Mouse (Mus musculus) testis, adult 2 months (tissue): ENCODE measurements around the gene Efcab12.

Experiments
- CTCF ChIP-seq: fragments of 200-500 bp; IDR thresholded peaks from 2 replicates; pipeline ENCODE4 v1.5.1; 2012; ENCODE audit warnings: low read depth, mild to moderate bottlenecking, inconsistent platforms, low read length, moderate library complexity; ENCODE audit not compliant: control insufficient read depth, insufficient read depth, insufficient replicate concordance
- POLR2A ChIP-seq: fragments of 200-500 bp; IDR thresholded peaks from 2 replicates; pipeline ENCODE4 v1.6.1; 2012; ENCODE audit warnings: low read depth, mild to moderate bottlenecking, inconsistent platforms, low read length, moderate library complexity; ENCODE audit not compliant: control insufficient read depth

DNA sequence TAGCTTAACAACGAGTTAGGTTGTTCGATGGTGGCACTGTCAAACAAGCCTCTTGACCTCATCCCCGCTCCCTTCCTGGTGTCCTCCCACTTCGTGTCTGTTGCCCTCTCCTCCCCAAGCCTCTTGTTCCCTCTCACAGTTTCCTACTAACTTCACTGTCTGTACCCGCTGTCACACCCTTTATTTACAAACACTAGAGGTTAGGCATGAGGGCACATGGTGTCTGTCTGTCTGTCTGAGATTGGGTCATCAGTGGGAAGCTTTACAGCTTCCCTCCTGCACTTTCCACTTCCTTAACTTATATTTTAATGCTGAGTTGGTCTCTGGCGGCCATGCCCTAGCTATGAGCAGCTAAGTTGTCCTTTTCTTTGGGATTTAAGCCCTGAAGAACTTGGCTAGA lies 41.5 kb upstream of the Efcab12 start:
- TF ChIP-seq POLR2A (no peak), CTCF (no peak)
